Mouse (Mus musculus): ENCODE data around the gene Scube3. TPM values are rescaled to one million over a fixed set of nuclear protein-coding genes. Genes with fewer than 3 reads are reported as not detected.

The Scube3 gene
- polyA plus RNA-seq (2015; fragmentation: Nextera tagmentation; extraction: Ambion mirVana) = 9.4 and 10.1 TPM in 2 replicates

DNA sequence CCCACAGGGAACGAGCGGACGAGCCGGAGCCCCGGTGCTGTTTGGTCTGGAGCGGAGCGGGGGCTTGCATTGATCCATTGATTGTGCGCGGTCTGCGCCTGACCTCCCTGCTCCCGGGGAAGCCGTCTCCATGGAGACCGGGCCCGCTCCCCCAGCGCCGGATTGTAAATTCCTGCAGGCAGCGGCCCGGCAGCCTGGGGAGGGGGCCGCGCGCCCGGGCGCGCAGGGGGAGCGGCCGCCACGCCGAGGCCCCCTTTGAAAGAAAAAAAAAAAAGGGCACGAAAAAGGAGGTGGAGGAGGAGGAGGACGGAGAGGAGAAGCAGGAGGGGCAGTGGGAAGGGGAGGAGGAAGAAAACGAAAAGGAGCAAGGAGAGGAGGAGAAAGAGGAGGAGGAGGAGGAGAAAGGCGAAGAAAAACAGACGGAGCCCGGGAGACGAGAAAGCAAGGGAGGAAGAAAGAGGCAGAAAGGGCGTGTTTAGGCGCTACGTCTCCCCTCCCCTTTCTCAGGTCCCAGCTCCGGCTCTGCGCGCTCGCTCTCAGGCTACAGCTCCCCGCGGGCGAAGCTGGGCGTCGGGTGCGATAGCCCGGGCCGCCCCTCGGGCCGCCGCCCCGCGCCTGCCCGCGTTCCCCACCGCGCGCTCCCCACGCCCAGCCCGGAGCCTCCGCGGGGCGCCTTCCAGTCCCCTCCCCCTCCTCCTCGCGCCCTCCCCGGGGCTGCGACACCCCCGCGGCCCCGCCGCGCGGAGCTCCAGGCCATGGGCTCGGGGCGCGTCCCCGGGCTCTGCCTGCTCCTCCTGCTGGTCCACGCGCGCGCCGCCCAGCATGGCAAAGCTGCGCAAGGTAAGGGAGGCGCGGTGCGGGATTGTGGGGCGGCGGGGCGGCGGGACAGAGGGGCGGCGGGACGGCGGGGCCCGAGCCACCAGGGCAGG, at the start of gene Scube3:
Gene Scube3 (plus strand): TSS at position 371 of the 929 bp plus-strand sequence.
- ATAC-seq (ENCODE audit: insufficient number of reproducible peaks, insufficient read depth, low FRiP score, low TSS enrichment, low read depth) = peak; percentile 38; the same call in 1 of the 2 replicates
- H3K4me2 ChIP-seq = peak within 1 kb of the TSS; percentile 93
- H3K9me3 ChIP-seq = no peaks in the 10 kb centered on the region
- H3K36me3 ChIP-seq = no peaks in the 10 kb centered on the region
- WGBS = under 1% methylated on average over 93 of the region's 97 CpGs
- peak within 1 kb of the TSS; percentile 85 for H3K9ac ChIP-seq
- peak within 1 kb of the TSS; percentile 74 for H3K4me3 ChIP-seq
- peaks cover 22% of the 10 kb centered on the region for H3K27me3 ChIP-seq
- peaks cover 66% of the 10 kb centered on the region for H3K4me1 ChIP-seq
- peak within 1 kb of the TSS; percentile 91 for H3K27ac ChIP-seq

DNA sequence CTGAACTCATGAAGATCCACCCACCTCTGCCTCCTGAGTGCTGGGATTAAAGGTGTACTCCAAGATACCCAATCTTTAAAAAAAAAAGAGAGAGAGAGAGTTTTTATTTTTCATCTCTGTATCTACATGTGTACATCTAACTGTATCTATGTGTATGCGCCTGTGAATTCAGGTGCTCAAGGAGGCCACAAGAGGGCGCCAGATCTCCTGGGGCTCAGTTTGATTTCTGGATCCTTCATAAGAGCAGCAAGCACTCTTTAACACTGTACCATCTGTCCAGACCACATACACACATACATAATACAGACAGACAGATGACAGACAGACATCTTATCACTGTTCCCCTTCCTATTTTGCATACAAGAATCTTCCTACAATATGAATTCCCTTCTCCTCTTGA, 49.6 kb upstream of the Scube3 start:
- WGBS = 90% methylated on average over 2 of the region's 2 CpGs
- H3K9me3 ChIP-seq = peaks cover 4% of the 10 kb centered on the region; the same call in 1 of the 2 replicates
- H3K9ac ChIP-seq = no peak overlapping the region

DNA sequence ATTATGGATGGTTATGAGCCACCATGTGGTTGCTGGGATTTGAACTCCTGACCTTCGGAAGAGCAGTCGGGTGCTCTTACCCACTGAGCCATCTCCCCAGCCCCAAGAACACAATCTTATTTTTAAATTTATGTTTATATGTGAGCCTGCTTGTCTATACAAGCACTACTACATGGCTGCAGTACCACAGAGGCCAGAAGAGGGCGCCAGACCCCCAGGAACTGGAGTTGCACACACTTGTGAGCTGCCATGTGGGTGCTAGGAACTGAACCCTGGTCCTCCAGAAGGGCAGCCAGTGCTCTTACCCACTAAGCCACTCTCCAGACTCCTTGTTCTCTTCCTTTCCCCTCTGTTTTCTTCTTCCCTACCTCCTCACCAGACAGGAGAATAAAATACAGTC, 48.1 kb upstream of the Scube3 start:
- Histone ChIP-seq H3K4me3 (no peak overlapping the region), H3K36me3 (no peaks in the 10 kb centered on the region), H3K4me2 (no peak overlapping the region), H3K9ac (no peak overlapping the region), H3K9me3 (peaks cover 4% of the 10 kb centered on the region; the same call in 1 of the 2 replicates), H3K27me3 (no peaks in the 10 kb centered on the region), H3K4me1 (peaks cover 15% of the 10 kb centered on the region), H3K27ac (no peak overlapping the region)
- no peak for ATAC-seq (ENCODE audit: insufficient number of reproducible peaks, insufficient read depth, low FRiP score, low TSS enrichment, low read depth)
- WGBS = 78% methylated on average over 3 of the region's 3 CpGs

More for the DNA sequence above, 49.6 kb upstream of the Scube3 start:
- Histone ChIP-seq H3K27ac (no peak overlapping the region), H3K4me1 (peaks cover 15% of the 10 kb centered on the region), H3K4me3 (no peak overlapping the region), H3K27me3 (no peaks in the 10 kb centered on the region), H3K4me2 (no peak overlapping the region), H3K36me3 (no peaks in the 10 kb centered on the region)
- ATAC-seq (ENCODE audit: insufficient number of reproducible peaks, insufficient read depth, low FRiP score, low TSS enrichment, low read depth) = no peak

DNA sequence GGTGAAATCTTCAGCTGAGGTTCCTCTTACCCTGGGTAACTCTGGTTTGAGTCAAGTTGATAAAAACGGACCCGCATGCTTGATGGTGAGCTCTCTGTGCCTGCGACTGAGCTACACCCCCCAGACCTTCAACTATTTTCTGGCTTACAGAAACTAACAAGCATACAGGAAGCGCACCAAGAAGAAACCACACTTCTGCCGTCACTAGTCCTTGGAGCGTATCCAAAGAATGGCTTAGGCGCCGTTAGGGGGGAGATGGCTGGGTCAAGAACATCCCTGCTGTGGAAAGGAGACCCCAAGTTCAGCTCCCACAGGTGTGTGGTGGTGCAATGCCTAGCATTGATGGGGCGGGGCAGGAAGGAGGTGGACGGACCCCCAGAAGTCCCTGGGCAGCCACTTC, 45.5 kb upstream of the Scube3 start:
- H3K9ac ChIP-seq = no peak overlapping the region
- H3K4me1 ChIP-seq = peaks cover 24% of the 10 kb centered on the region
- no peaks in the 10 kb centered on the region for H3K36me3 ChIP-seq
- no peak for ATAC-seq (ENCODE audit: insufficient number of reproducible peaks, insufficient read depth, low FRiP score, low TSS enrichment, low read depth)
- H3K27ac ChIP-seq = no peak overlapping the region
- no peaks in the 10 kb centered on the region for H3K27me3 ChIP-seq
- WGBS = 67% methylated on average over 10 of the region's 10 CpGs
- H3K4me3 ChIP-seq = no peak overlapping the region
- H3K4me2 ChIP-seq = no peak overlapping the region
- peaks cover 4% of the 10 kb centered on the region; the same call in 1 of the 2 replicates for H3K9me3 ChIP-seq

DNA sequence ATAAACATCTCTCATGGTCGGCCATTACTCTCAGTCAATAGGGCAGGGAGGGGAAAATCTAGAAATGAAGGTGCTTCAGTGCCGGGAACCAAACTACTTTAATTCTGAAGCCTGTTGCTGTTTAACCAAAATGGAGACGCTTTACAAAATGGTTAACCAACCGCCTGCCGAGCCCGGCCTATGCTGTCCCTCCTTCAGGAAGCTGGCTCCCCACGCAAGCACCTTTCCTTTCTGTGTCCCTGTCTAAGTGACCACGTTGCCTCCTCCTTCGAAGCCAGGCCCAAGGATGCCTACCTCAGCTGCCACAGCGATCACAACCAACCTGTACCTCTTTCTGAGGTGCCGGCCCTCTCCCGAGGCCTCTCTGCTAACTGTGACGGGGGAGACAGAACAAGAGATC, 44.6 kb upstream of the Scube3 start:
- Histone ChIP-seq H3K9me3 (peaks cover 4% of the 10 kb centered on the region; the same call in 1 of the 2 replicates), H3K4me1 (peaks cover 33% of the 10 kb centered on the region), H3K27me3 (no peaks in the 10 kb centered on the region), H3K4me3 (no peak overlapping the region), H3K4me2 (no peak overlapping the region), H3K27ac (no peak overlapping the region), H3K9ac (no peak overlapping the region), H3K36me3 (no peaks in the 10 kb centered on the region)
- 83% methylated on average over 13 of the region's 13 CpGs for WGBS
- ATAC-seq (ENCODE audit: insufficient number of reproducible peaks, insufficient read depth, low FRiP score, low TSS enrichment, low read depth) = no peak

DNA sequence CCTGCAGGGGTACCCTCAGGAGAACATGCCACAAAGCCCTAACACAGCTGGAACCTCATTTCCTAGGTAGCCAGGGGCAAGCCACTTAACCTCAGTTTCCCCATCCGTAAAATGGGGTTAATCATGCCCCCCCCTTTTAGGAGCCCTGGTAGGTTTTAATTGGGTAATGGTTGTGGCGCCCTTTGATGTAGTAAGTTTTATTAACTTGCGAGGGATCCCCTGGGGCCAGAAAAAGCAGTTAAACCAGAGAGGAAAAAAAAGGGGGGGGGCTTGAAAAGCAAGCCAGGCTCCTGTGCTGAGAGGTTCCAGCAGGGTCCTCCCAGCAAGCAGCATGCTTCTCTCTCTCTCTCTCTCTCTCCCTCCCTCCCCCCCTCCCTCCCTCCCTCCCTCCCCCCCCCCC, 42.9 kb upstream of the Scube3 start:
- Histone ChIP-seq H3K9ac (no peak overlapping the region), H3K36me3 (no peaks in the 10 kb centered on the region), H3K27me3 (no peaks in the 10 kb centered on the region), H3K4me2 (no peak overlapping the region), H3K9me3 (0 out of 2 replicates have a peak, but pooled peaks cover under 1% of the 10 kb centered on the region), H3K27ac (no peak overlapping the region), H3K4me3 (no peak overlapping the region), H3K4me1 (peaks cover 33% of the 10 kb centered on the region)
- no peak for ATAC-seq (ENCODE audit: insufficient number of reproducible peaks, insufficient read depth, low FRiP score, low TSS enrichment, low read depth)
- 24% methylated on average over 3 of the region's 3 CpGs for WGBS

DNA sequence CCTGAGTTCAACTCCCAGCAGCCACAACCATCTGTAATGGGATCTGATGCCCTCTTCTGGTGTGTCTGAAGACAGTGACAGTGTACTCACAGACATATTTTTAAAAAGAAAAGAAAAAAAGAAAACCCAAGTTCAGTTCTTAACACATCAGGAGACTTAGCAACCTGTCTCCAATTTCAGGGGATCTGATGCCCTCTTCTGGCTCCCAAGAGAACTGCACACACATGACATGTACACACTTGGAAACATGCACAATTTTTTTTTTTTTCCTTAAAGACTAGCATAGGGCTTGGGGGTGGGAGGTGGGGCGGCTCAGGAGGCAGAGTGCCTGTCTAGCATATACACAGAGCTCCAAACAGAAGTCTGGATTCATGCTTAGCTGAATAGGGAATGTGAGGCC, 41.3 kb upstream of the Scube3 start:
- H3K27me3 ChIP-seq = no peaks in the 10 kb centered on the region
- ATAC-seq (ENCODE audit: insufficient number of reproducible peaks, insufficient read depth, low FRiP score, low TSS enrichment, low read depth) = no peak
- no peaks in the 10 kb centered on the region for H3K9me3 ChIP-seq
- H3K4me3 ChIP-seq = no peak overlapping the region
- H3K9ac ChIP-seq = no peak overlapping the region
- peaks cover 33% of the 10 kb centered on the region for H3K4me1 ChIP-seq
- no peak overlapping the region for H3K27ac ChIP-seq
- no peak overlapping the region for H3K4me2 ChIP-seq
- 80% methylated on average over 1 of the region's 1 CpGs for WGBS
- no peaks in the 10 kb centered on the region for H3K36me3 ChIP-seq

DNA sequence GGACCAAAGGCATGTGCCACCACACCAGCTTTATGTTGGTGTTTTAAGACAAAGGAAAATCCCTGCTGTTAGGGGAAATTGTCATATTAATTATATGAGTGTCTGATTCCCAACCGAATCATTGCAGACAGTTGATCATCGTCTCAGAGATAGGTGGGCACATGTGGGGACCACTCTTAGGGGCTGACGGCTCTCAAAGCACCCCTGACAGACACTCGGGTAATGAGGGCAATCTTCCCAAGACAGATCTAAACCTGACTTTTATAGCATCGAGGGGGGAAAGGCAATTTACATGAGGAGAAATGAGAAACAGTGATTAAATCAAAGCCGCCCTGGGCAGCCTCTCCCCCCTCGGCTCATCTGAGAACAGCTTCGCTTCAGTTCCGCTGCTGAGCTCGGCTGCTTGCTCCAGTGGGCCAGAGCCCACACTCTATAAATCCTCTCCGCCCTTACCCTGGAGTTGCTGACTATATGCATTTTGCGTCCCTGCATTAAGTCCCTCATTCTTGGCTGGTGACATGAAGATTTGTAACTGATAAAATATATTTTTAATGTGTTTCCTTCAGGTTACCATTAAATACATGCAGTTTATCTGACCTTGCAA, 40.6 kb upstream of the Scube3 start:
- Histone ChIP-seq H3K36me3 (no peaks in the 10 kb centered on the region), H3K27ac (peak overlapping the region; percentile 33; the same call in 1 of the 2 replicates), H3K9ac (no peak overlapping the region), H3K4me2 (0 out of 2 replicates have a peak overlapping the region, but pooled peaks have one; percentile 5), H3K4me1 (peaks cover 32% of the 10 kb centered on the region), H3K4me3 (no peak overlapping the region), H3K9me3 (no peaks in the 10 kb centered on the region), H3K27me3 (no peaks in the 10 kb centered on the region)
- 31% methylated on average over 12 of the region's 12 CpGs for WGBS
- no peak for ATAC-seq (ENCODE audit: insufficient number of reproducible peaks, insufficient read depth, low FRiP score, low TSS enrichment, low read depth)

DNA sequence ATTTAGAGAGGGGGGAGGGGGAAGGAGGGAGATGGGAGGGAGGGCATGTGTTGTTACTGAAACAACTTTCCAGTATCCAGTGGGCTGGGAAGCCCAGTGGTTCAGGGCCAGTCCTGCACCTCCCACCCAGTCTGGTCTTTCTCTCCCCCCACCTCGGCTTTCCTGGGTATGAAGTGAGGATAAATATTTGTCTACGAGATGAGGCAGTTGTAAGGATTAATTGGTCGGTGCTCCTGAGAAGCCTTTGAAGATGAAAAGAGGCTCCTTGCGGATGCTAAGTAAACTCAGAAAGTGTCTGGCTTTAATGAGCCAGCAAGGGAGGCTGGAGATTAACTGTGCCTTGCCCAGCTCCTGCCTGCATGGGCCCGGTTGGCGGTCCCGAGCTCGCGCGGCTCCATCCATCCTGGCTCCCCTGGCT, 40.0 kb upstream of the Scube3 start:
- no peaks in the 10 kb centered on the region for H3K36me3 ChIP-seq
- no peaks in the 10 kb centered on the region for H3K9me3 ChIP-seq
- no peaks in the 10 kb centered on the region for H3K27me3 ChIP-seq
- H3K9ac ChIP-seq = peak overlapping the region; percentile 40; the same call in 1 of the 2 replicates
- H3K4me3 ChIP-seq = no peak overlapping the region
- H3K27ac ChIP-seq = peak overlapping the region; percentile 22; the same call in 1 of the 2 replicates
- ATAC-seq (ENCODE audit: insufficient number of reproducible peaks, insufficient read depth, low FRiP score, low TSS enrichment, low read depth) = no peak
- 34% methylated on average over 10 of the region's 10 CpGs for WGBS
- H3K4me2 ChIP-seq = no peak overlapping the region
- peaks cover 27% of the 10 kb centered on the region for H3K4me1 ChIP-seq

DNA sequence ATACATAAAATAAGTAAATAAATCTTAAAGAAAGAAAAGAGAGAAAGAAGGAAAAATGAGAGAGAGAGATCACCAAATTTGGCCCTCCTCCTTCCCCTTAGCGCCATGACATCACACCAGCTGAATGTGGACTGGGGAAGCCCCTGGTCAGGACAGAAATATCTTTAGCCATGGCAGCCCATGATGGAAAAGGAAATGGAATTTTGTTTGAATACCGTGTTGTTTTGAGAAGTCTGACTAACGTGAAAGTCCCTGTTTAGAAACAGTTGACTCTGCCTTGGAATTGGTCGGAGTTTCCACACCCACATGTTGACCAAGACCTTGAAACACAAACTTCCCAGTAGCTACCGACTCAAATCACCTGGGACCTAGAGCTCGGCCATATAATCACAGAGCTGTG, 37.5 kb upstream of the Scube3 start:
- Histone ChIP-seq H3K27ac (no peak overlapping the region), H3K4me1 (peaks cover 15% of the 10 kb centered on the region), H3K9me3 (no peaks in the 10 kb centered on the region), H3K4me2 (no peak overlapping the region), H3K27me3 (no peaks in the 10 kb centered on the region), H3K36me3 (no peaks in the 10 kb centered on the region), H3K4me3 (no peak overlapping the region), H3K9ac (no peak overlapping the region)
- 74% methylated on average over 6 of the region's 6 CpGs for WGBS
- ATAC-seq (ENCODE audit: insufficient number of reproducible peaks, insufficient read depth, low FRiP score, low TSS enrichment, low read depth) = no peak

DNA sequence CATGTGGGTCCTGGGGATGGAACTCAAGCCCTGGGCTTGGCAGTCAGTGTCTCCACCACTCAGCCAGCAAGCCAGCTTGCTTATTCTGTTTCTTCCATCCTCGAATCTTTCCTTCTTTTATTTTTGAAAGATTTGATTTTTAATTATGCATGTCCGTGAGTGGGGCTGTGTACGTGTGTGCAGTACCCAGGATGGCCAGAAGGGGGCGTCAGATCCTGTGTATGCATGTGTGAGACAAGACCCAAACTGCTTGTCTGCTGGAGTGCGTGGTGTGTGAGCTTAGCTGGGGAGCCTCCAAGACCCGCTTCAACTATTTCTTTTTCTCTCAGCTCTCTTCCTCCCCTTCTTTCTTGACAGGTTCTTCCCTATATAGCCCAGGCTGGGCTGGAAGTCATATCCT, 35.6 kb upstream of the Scube3 start:
- no peak overlapping the region for H3K4me2 ChIP-seq
- H3K9me3 ChIP-seq = no peaks in the 10 kb centered on the region
- no peaks in the 10 kb centered on the region for H3K27me3 ChIP-seq
- no peak overlapping the region for H3K27ac ChIP-seq
- H3K36me3 ChIP-seq = no peaks in the 10 kb centered on the region
- peaks cover 23% of the 10 kb centered on the region for H3K4me1 ChIP-seq
- WGBS = 77% methylated on average over 6 of the region's 6 CpGs
- H3K9ac ChIP-seq = no peak overlapping the region
- H3K4me3 ChIP-seq = no peak overlapping the region
- no peak for ATAC-seq (ENCODE audit: insufficient number of reproducible peaks, insufficient read depth, low FRiP score, low TSS enrichment, low read depth)
